Mouse (Mus musculus) liver, postnatal 0 days (tissue): ENCODE data around the gene Ube2cbp.

ENCODE experiments used
- CTCF ChIP-seq: sonication (generic); IDR thresholded peaks from 2 replicates; pipeline ENCODE4 v1.5.1; 2016; ENCODE audit warnings: antibody characterized with exemption, low read depth
- EP300 ChIP-seq: IDR thresholded peaks from 2 replicates; pipeline ENCODE4 v1.6.1; 2016; ENCODE audit warnings: antibody characterized with exemption, low read depth, mild to moderate bottlenecking

DNA sequence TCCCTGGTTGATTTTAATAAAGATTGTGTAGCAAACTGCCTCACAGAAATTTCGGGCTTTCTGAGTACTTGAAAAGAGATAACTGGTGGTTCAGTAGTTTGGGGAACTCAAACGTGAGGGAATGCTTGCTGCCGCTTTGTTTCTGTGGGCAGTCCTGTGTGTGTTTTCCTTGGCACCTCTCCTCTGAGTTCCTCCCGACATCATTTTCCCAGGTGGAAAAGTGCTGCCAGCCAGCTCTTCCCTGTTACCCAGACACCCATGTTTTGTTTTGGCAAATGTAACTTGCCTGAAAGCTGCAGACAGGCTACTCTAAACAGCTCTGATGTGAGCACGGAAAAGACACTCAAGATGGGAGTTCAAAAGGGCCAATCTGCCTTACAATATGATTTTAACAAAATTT, 166.6 kb downstream of the Ube2cbp start:
- no peak for TF ChIP-seq CTCF
- no peak for TF ChIP-seq EP300
